Mouse (Mus musculus) thymus, adult 2 months (tissue): ENCODE data around the gene Poll. TPM values are rescaled to one million over a fixed set of nuclear protein-coding genes. Genes with fewer than 3 reads are reported as not detected.

Experiments
- DNase-seq: peaks from one replicate; pipeline ENCODE4 v3.0.0; 2021
- H3K27ac ChIP-seq: fragments of 200-500 bp; 2 replicates; pipeline ENCODE4 v1.5.1; 2012; ENCODE audit warnings: low read length, control low read depth; ENCODE audit not compliant: control insufficient read depth, insufficient read depth
- H3K27me3 ChIP-seq: fragments of 200-500 bp; 2 replicates; pipeline ENCODE4 v1.6.1; 2012; ENCODE audit warnings: mild to moderate bottlenecking, low read length, moderate library complexity, mixed read lengths; ENCODE audit not compliant: control insufficient read depth, insufficient read depth
- H3K36me3 ChIP-seq: fragments of 200-500 bp; 2 replicates; pipeline ENCODE4 v1.6.1; 2012; ENCODE audit warnings: mild to moderate bottlenecking, low read length, moderate library complexity; ENCODE audit not compliant: control insufficient read depth, insufficient read depth
- H3K4me1 ChIP-seq: fragments of 200-500 bp; replicated peaks from 2 replicates; pipeline ENCODE4 v1.6.1; 2012; ENCODE audit warnings: low read length; ENCODE audit not compliant: control insufficient read depth, insufficient read depth
- H3K4me3 ChIP-seq: fragments of 200-500 bp; 2 replicates; pipeline ENCODE4 v1.5.1; 2012; ENCODE audit warnings: mild to moderate bottlenecking, low read length, control low read depth, moderate library complexity; ENCODE audit not compliant: control insufficient read depth, insufficient read depth
- CTCF ChIP-seq: fragments of 200-500 bp; IDR thresholded peaks from 2 replicates; pipeline ENCODE4 v1.5.1; 2012; ENCODE audit warnings: mild to moderate bottlenecking, control low read depth, low read length, moderate library complexity, borderline replicate concordance; ENCODE audit not compliant: control insufficient read depth, poor library complexity, insufficient read depth; ENCODE audit errors: extremely low read depth
- POLR2A ChIP-seq: fragments of 200-500 bp; IDR thresholded peaks from 2 replicates; pipeline ENCODE4 v1.6.1; 2012; ENCODE audit warnings: mild to moderate bottlenecking, low read length, control low read depth, moderate library complexity; ENCODE audit not compliant: control insufficient read depth, poor library complexity, insufficient read depth; ENCODE audit errors: extremely low read depth
- WGBS: fragments of 180-500 bp; shearing (Covaris S2); methylation state at CpG from one replicate; pipeline ENCODE4 v1.1.7; 2018; 5-methylcytosine and 5-hydroxymethylcytosine counted together
- polyA plus RNA-seq: library from polyadenylated mRNA; depleted of rRNA; stranded (reverse); fragments of >200 nt; gene quantifications from 2 replicates; pipeline ENCODE4 v1.2.3, GENCODE M21; 2012

Poll gene
- polyA plus RNA-seq, 1 experiment = 6.8 TPM

GRCm38 (mm10) chr19:45531554-45531953, 28.8 kb downstream of the Poll start:
- H3K4me1 ChIP-seq = peaks cover 48% of the 10 kb centered on the region
- TF ChIP-seq CTCF (no peak), POLR2A (no peak)
- no peak overlapping the region for H3K27ac ChIP-seq
- no peak for DNase-seq
- H3K4me3 ChIP-seq = no peak overlapping the region
- H3K36me3 ChIP-seq = no peaks in the 10 kb centered on the region
- 57% methylated on average over 6 of the region's 6 CpGs for WGBS
- H3K27me3 ChIP-seq = no peaks in the 10 kb centered on the region

- WGBS = 17% methylated on average over 15 of the region's 15 CpGs
- Histone ChIP-seq H3K27me3 (no peaks in the 10 kb centered on the region), H3K4me1 (peaks cover 48% of the 10 kb centered on the region), H3K36me3 (no peaks in the 10 kb centered on the region), H3K27ac (peak overlapping the region; percentile 1; the same call in 1 of the 2 replicates), H3K4me3 (no peak overlapping the region)
- TF ChIP-seq POLR2A (no peak), CTCF (no peak)
- no peak for DNase-seq
Measured at GRCm38 (mm10) chr19:45530200-45530995, 29.9 kb downstream of the Poll start.

- H3K36me3 ChIP-seq = no peaks in the 10 kb centered on the region
- TF ChIP-seq POLR2A (no peak), CTCF (no peak)
- H3K4me3 ChIP-seq = no peak overlapping the region
- no peak for DNase-seq
- H3K4me1 ChIP-seq = peaks cover 48% of the 10 kb centered on the region
- 45% methylated on average over 5 of the region's 5 CpGs for WGBS
- H3K27me3 ChIP-seq = no peaks in the 10 kb centered on the region
- peak overlapping the region; percentile 84 for H3K27ac ChIP-seq
Measured at GRCm38 (mm10) chr19:45529294-45529693, 31.0 kb downstream of the Poll start.

GRCm38 (mm10) chr19:45527931-45528534, 32.3 kb downstream of the Poll start:
- no peaks in the 10 kb centered on the region for H3K27me3 ChIP-seq
- H3K27ac ChIP-seq = peak overlapping the region; percentile 84
- peak; percentile 65 for DNase-seq
- 5% methylated on average over 10 of the region's 10 CpGs for WGBS
- peaks cover 48% of the 10 kb centered on the region for H3K4me1 ChIP-seq
- H3K36me3 ChIP-seq = no peaks in the 10 kb centered on the region
- no peak overlapping the region for H3K4me3 ChIP-seq
- no peak for TF ChIP-seq POLR2A
- no peak for TF ChIP-seq CTCF

GRCm38 (mm10) chr19:45527382-45527781, 32.9 kb downstream of the Poll start:
- WGBS = 64% methylated on average over 7 of the region's 7 CpGs
- peaks cover 48% of the 10 kb centered on the region for H3K4me1 ChIP-seq
- no peak overlapping the region for H3K4me3 ChIP-seq
- no peak for DNase-seq
- H3K36me3 ChIP-seq = no peaks in the 10 kb centered on the region
- no peak for TF ChIP-seq POLR2A
- TF ChIP-seq CTCF = no peak
- no peaks in the 10 kb centered on the region for H3K27me3 ChIP-seq
- peak overlapping the region; percentile 84 for H3K27ac ChIP-seq

GRCm38 (mm10) chr19:45516264-45516663, 44.1 kb downstream of the Poll start:
- no peaks in the 10 kb centered on the region; the same call in 1 of the 2 replicates for H3K4me1 ChIP-seq
- no peak overlapping the region for H3K27ac ChIP-seq
- peaks cover 15% of the 10 kb centered on the region for H3K36me3 ChIP-seq
- no peaks in the 10 kb centered on the region for H3K27me3 ChIP-seq
- H3K4me3 ChIP-seq = no peak overlapping the region
- no peak for DNase-seq
- 98% methylated on average over 12 of the region's 12 CpGs for WGBS
- no peak for TF ChIP-seq CTCF
- TF ChIP-seq POLR2A = no peak

GRCm38 (mm10) chr19:45515341-45515740, 45.0 kb downstream of the Poll start:
- Histone ChIP-seq H3K27me3 (no peaks in the 10 kb centered on the region), H3K27ac (no peak overlapping the region), H3K36me3 (peaks cover 15% of the 10 kb centered on the region), H3K4me1 (no peaks in the 10 kb centered on the region; the same call in 1 of the 2 replicates), H3K4me3 (no peak overlapping the region)
- WGBS = 98% methylated on average over 2 of the region's 2 CpGs
- DNase-seq = no peak
- no peak for TF ChIP-seq POLR2A
- no peak for TF ChIP-seq CTCF
